Mouse (Mus musculus) forebrain, postnatal 0 days (tissue): Measurements from ENCODE around the gene Ccdc124. TPM values are rescaled to one million over a fixed set of nuclear protein-coding genes. Genes with fewer than 3 reads are reported as not detected.

Experiments
- ATAC-seq: fragments of 200-750 bp; cut with Nextera tagmentation; 2 replicates; pipeline ENCODE4 v1.8.0; 2017; ENCODE audit warnings: mild to moderate bottlenecking, moderate library complexity
- DNase-seq: peaks from one replicate; pipeline ENCODE4 v3.0.0-alpha.2; 2015
- H3K27ac ChIP-seq: fragments of 300-500 bp; sonication (generic); 2 replicates; pipeline ENCODE4 v1.5.1; 2014; ENCODE audit warnings: low read depth, mild to moderate bottlenecking, antibody characterized with exemption, low read length, moderate library complexity, mixed read lengths
- H3K27me3 ChIP-seq: fragments of 300-500 bp; sonication (generic); 2 replicates; pipeline ENCODE4 v1.6.1; 2014; ENCODE audit warnings: mild to moderate bottlenecking, low read length, mixed read lengths; ENCODE audit not compliant: insufficient read depth
- H3K36me3 ChIP-seq: fragments of 300-500 bp; sonication (generic); 2 replicates; pipeline ENCODE4 v1.6.1; 2014; ENCODE audit warnings: mild to moderate bottlenecking, moderate library complexity; ENCODE audit not compliant: insufficient read depth
- H3K4me1 ChIP-seq: fragments of 300-500 bp; sonication (generic); 2 replicates; pipeline ENCODE4 v1.6.1; 2014; ENCODE audit warnings: antibody characterized with exemption; ENCODE audit not compliant: insufficient read depth
- H3K4me2 ChIP-seq: fragments of 300-500 bp; sonication (generic); 2 replicates; pipeline ENCODE4 v1.6.1; 2014; ENCODE audit warnings: low read depth, mild to moderate bottlenecking, moderate library complexity
- H3K4me3 ChIP-seq: fragments of 300-500 bp; sonication (generic); 2 replicates; pipeline ENCODE4 v1.5.1; 2014; ENCODE audit warnings: low read depth, low read length, mixed read lengths
- H3K9ac ChIP-seq: fragments of 300-500 bp; sonication (generic); 2 replicates; pipeline ENCODE4 v1.6.1; 2014; ENCODE audit warnings: mild to moderate bottlenecking
- H3K9me3 ChIP-seq: fragments of 300-500 bp; sonication (generic); 2 replicates; pipeline ENCODE4 v1.6.1; 2016; ENCODE audit warnings: low read length
- CTCF ChIP-seq: sonication (generic); IDR thresholded peaks from 2 replicates; pipeline ENCODE4 v1.5.1; 2016; ENCODE audit warnings: antibody characterized with exemption, control low read depth, low read depth
- WGBS: fragments of 180-500 bp; shearing (Covaris S2); extraction: QIAGEN DNeasy Blood & Tissue Kit; methylation state at CpG from one replicate; pipeline ENCODE4 v1.1.7; 2014; 5-methylcytosine and 5-hydroxymethylcytosine counted together
- polyA plus RNA-seq: library from polyadenylated mRNA; unstranded; fragments of >200 nt; fragmentation: Nextera tagmentation; extraction: Ambion mirVana; gene quantifications from 2 replicates; pipeline ENCODE4 v1.2.1, GENCODE M21; 2015
- total RNA-seq: library from RNA; depleted of rRNA; stranded (reverse); fragments of >200 nt; gene quantifications from 2 replicates; pipeline ENCODE4 v1.2.3, GENCODE M21; 2014

The Ccdc124 gene
- total and polyA plus RNA-seq, 2 experiments from 2014 or later: 34.7 to 161 TPM

DNA sequence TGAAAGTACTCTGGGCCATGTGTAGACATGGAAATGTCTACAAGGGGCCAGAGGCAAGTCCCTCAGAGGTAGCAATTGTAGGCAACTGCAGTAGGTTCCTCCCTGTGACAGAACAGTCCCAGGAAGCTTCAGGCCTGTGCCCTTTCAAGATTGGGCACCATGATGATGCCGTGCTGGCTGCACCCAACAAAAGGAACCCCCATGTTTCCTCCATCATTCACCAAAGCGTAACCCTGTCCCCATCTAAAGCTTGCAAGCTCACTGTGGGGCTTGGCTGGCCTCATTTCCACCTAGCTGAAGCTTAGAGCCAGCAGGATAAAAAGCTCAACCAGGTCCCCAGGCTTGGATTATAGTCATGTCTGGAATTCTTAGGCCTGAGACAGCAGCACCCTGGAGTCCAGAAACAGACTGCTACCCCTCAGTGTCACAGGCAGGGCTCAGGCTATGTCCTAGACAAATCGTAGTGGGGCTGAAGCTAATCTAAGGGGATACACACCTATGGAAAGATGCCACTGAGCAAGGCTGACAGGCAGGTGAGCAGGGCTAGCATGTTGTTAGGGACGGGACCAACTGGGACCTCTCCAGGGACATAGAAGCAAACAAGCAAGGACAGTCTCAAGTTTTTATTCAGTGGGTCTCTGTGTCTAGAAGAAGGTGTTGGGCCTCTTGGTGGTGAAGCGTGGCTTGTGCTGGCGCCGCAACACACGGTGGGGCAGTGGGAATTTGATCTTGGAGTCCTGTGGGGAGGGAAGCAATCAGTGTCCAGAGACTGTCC lies 21.2 kb upstream of the Ccdc124 start:
- peaks cover 25% of the 10 kb centered on the region for H3K27me3 ChIP-seq
- H3K36me3 ChIP-seq: peaks cover 27% of the 10 kb centered on the region
- DNase-seq (no peak), ATAC-seq (no peak)
- peaks cover 4% of the 10 kb centered on the region; the same call in 1 of the 2 replicates for H3K4me1 ChIP-seq
- no peak overlapping the region for H3K4me3 ChIP-seq
- H3K9ac ChIP-seq: no peak overlapping the region
- WGBS: 90% methylated on average over 8 of the region's 8 CpGs
- H3K27ac ChIP-seq: no peak overlapping the region
- no peak for TF ChIP-seq CTCF
- no peak overlapping the region for H3K4me2 ChIP-seq
- H3K9me3 ChIP-seq: no peaks in the 10 kb centered on the region

DNA sequence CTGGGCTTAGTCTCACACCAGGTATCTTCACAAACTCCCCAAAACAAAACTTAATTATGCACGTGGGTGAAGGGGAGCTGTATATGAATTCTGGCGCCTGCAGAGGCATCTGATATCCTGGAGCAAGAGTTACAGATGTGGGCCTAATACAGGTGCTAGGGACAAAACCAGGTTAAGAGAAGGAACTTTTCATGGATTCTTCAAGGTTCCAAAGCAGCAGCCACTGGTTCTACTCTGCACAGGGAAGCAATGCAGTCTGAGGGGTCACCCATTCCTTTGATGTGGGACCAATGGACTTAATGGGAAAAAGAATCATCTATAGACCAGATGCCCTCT lies 20.6 kb upstream of the Ccdc124 start:
- no peak for ATAC-seq
- TF ChIP-seq CTCF: no peak
- Histone ChIP-seq H3K9ac (no peak overlapping the region), H3K27ac (no peak overlapping the region), H3K4me1 (peaks cover 4% of the 10 kb centered on the region; the same call in 1 of the 2 replicates), H3K36me3 (peaks cover 27% of the 10 kb centered on the region), H3K4me3 (no peak overlapping the region), H3K4me2 (no peak overlapping the region), H3K9me3 (no peaks in the 10 kb centered on the region), H3K27me3 (peaks cover 25% of the 10 kb centered on the region)
- DNase-seq: no peak
- WGBS: 65% methylated on average over 2 of the region's 2 CpGs

DNA sequence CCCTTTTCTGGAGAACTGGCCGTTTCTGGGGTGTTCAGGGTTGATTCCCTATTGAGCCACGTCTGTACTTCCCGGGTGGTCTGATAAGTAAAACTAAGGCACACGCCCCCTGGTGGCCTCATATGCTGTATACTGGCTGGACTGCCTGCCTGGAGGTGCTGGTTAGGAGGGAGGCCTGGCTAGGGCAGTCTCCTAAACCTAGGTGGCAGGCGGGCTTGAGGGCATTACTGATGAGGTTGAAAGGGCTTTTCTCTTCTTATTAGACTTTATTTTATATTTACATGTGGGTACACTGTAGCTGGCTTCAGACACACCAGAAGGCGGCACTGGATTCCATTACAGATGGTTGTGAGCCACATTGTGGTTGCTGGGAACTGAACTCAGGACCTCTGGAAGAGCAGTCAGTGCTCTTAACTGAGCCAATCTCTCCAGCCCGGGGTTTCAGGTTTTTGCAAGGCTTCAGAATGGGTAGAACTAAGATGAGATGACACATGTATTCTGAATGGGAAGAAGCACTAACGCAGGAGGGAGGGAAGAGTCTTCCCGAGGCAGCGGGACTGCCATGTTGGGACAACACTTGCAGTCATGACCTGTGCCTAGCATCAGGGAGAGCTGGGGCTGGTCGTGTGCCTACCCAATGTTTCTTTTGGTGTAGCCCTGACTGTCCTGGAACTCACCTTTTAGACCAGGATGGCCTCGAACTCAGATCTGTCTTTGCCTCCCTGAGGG lies 20.1 kb upstream of the Ccdc124 start:
- H3K27ac ChIP-seq: no peak overlapping the region
- H3K4me3 ChIP-seq: no peak overlapping the region
- peaks cover 27% of the 10 kb centered on the region for H3K36me3 ChIP-seq
- ATAC-seq (no peak), DNase-seq (peak; percentile 87)
- WGBS: 29% methylated on average over 12 of the region's 12 CpGs
- no peaks in the 10 kb centered on the region for H3K9me3 ChIP-seq
- peaks cover 25% of the 10 kb centered on the region for H3K27me3 ChIP-seq
- H3K4me2 ChIP-seq: no peak overlapping the region
- TF ChIP-seq CTCF: peak; percentile 83
- no peak overlapping the region for H3K9ac ChIP-seq
- peaks cover 4% of the 10 kb centered on the region; the same call in 1 of the 2 replicates for H3K4me1 ChIP-seq

DNA sequence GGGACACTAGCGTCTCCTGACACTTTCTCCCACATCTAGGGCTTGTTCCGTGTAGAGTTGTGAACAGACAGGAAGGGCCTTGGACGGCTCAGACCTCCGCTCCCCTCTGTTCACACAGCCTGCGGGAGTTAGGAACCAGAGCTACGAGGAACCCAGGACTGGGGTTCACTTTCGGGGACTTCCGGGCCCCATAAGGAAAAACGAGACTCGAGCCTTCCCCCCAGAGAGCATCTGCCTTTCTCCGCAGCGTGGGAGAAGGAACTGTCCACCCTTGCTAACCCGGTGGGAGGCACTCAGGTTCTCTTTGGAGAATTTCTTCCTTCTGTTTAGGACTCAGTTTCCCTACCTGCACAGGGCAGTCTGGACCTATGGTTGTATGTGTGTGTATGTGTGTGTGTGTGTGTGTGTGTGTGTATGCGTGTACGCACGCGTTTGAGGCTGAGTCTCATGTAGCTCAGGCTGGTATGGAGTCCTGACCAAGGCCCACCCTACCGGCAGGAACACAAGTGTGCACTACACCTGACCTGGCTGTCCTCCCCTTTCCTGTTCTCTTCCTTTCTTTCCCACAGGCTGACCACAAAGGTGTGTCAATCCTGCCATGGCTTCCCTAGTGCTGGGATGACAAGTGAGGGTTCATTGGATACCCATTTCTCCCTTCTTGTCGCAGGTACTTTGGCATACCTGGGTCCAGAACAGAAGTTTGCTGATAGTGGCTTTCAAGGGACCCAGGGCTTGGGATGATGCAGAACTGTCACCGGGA lies 19.3 kb upstream of the Ccdc124 start:
- TF ChIP-seq CTCF: no peak
- H3K9me3 ChIP-seq: no peaks in the 10 kb centered on the region
- DNase-seq (peak; percentile 21), ATAC-seq (no peak)
- H3K4me3 ChIP-seq: 0 out of 2 replicates have a peak overlapping the region, but pooled peaks have one; percentile 0
- peaks cover 4% of the 10 kb centered on the region; the same call in 1 of the 2 replicates for H3K4me1 ChIP-seq
- H3K27me3 ChIP-seq: peaks cover 25% of the 10 kb centered on the region
- H3K4me2 ChIP-seq: no peak overlapping the region
- H3K27ac ChIP-seq: no peak overlapping the region
- H3K36me3 ChIP-seq: peaks cover 27% of the 10 kb centered on the region
- WGBS: 35% methylated on average over 20 of the region's 20 CpGs
- H3K9ac ChIP-seq: no peak overlapping the region

DNA sequence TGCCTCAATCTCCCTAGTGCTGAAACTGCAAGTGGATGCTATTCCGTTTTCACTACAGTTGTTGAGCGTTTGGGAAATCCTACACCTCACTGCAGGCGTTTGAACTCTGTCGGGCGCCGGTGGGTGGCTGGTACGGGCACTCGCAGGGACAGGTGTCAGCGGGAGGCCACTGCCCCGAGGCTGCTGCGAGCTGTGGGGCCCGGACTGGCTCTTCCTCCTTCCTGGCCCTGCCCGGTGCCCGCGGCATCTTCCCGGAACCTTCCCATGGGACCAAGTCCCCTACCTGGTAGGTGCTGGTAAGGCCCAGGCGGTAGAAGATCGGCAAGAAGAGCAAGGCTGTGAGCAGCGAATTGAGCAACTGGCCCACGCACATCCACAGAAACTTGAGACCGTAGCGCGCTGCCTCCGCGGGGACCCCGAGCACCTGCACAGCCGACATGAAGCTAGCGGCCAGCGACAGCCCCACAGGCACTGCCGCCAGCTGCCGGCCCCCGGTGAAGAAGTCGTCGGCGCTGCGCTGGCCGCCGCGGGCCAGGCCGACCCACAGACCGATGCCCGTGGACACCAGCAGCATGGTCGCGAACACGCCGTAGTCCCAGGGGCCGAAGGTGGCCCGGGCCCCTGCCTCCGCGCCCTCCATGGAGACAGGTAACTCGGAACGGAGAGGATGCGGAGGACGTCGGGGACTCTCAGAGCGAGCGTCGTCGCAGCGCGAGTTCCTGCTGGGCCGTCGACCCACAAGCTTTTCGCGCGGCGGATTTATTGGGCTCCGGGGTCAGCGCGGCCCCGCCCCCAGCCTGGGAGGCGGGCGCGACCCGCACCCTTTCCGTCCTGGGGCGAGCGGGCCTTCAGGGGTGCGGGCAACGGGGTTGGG lies 18.5 kb upstream of the Ccdc124 start, which contains the start of gene Slc5a5:
Gene Slc5a5 (minus strand): TSS at position 736 of the 874 bp plus-strand sequence.
- Histone ChIP-seq H3K4me3 (0 out of 2 replicates have a peak within 1 kb of the TSS, but pooled peaks have one; percentile 0), H3K4me1 (peaks cover 4% of the 10 kb centered on the region; the same call in 1 of the 2 replicates), H3K27me3 (peaks cover 25% of the 10 kb centered on the region), H3K9ac (no peak within 1 kb of the TSS), H3K27ac (no peak within 1 kb of the TSS), H3K36me3 (peaks cover 27% of the 10 kb centered on the region), H3K4me2 (no peak within 1 kb of the TSS), H3K9me3 (no peaks in the 10 kb centered on the region)
- 11% methylated on average over 80 of the region's 80 CpGs for WGBS
- no peak for TF ChIP-seq CTCF
- ATAC-seq (no peak), DNase-seq (peak; percentile 17)

DNA sequence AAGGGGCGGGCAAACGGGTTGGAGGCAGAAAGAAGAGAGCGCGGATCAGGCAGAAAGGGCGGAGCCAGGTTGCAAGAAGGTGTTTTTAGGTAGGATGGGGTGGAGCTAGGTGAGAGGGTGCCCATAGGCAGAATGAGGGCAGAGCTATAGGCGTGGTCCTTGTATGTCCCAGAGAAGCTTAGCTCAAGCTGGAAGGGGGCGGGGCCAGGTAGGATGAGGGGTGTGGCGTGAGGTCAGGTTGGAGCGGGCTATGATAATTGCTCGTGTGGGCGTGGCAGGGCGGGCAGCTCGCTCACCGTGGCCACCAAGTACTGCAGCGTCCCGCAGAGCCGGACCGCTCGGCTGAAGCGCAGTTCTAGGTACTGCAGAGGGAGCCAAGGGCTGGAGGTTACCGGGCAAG lies 17.6 kb upstream of the Ccdc124 start:
- 16% methylated on average over 21 of the region's 21 CpGs for WGBS
- peaks cover 25% of the 10 kb centered on the region for H3K27me3 ChIP-seq
- no peaks in the 10 kb centered on the region for H3K9me3 ChIP-seq
- DNase-seq (no peak), ATAC-seq (no peak)
- no peak overlapping the region for H3K27ac ChIP-seq
- no peak overlapping the region for H3K4me3 ChIP-seq
- H3K4me1 ChIP-seq: peaks cover 1% of the 10 kb centered on the region; the same call in 1 of the 2 replicates
- H3K36me3 ChIP-seq: peaks cover 27% of the 10 kb centered on the region
- no peak overlapping the region for H3K4me2 ChIP-seq
- TF ChIP-seq CTCF: no peak
- H3K9ac ChIP-seq: no peak overlapping the region
